Mouse (Mus musculus) lung, embryonic 15.5 days (tissue): ENCODE data around the gene Tnnt2. TPM values are rescaled to one million over a fixed set of nuclear protein-coding genes. Genes with fewer than 3 reads are reported as not detected.

Source experiments
- ATAC-seq: fragments of 200-750 bp; cut with Nextera tagmentation; 2 replicates; pipeline ENCODE4 v1.8.0; 2017; ENCODE audit warnings: moderate number of reproducible peaks, borderline replicate concordance; ENCODE audit not compliant: low FRiP score, low TSS enrichment; ENCODE audit errors: extremely low read depth
- H3K27ac ChIP-seq: fragments of 300-500 bp; sonication (generic); 2 replicates; pipeline ENCODE4 v1.5.1; 2015; ENCODE audit warnings: moderate library complexity, mild to moderate bottlenecking, inconsistent platforms
- H3K27me3 ChIP-seq: fragments of 300-500 bp; sonication (generic); 2 replicates; pipeline ENCODE4 v1.6.1; 2015; ENCODE audit warnings: inconsistent platforms
- H3K36me3 ChIP-seq: fragments of 300-500 bp; sonication (generic); 2 replicates; pipeline ENCODE4 v1.6.1; 2015; ENCODE audit warnings: inconsistent platforms
- H3K4me1 ChIP-seq: fragments of 300-500 bp; sonication (generic); 2 replicates; pipeline ENCODE4 v1.6.1; 2015; ENCODE audit warnings: inconsistent platforms
- H3K4me2 ChIP-seq: fragments of 300-500 bp; sonication (generic); 2 replicates; pipeline ENCODE4 v1.6.1; 2015; ENCODE audit warnings: inconsistent platforms, mild to moderate bottlenecking, moderate library complexity
- H3K4me3 ChIP-seq: fragments of 300-500 bp; sonication (generic); 2 replicates; pipeline ENCODE4 v1.5.1; 2015; ENCODE audit warnings: mild to moderate bottlenecking, inconsistent platforms
- H3K9ac ChIP-seq: fragments of 300-500 bp; sonication (generic); 2 replicates; pipeline ENCODE4 v1.6.1; 2015; ENCODE audit warnings: inconsistent platforms
- H3K9me3 ChIP-seq: fragments of 300-500 bp; sonication (generic); 2 replicates; pipeline ENCODE4 v1.6.1; 2016; ENCODE audit warnings: inconsistent platforms
- WGBS: fragments of 180-500 bp; shearing (Covaris S2); methylation state at CpG from one replicate; pipeline ENCODE4 v1.1.7; 2015; 5-methylcytosine and 5-hydroxymethylcytosine counted together
- polyA plus RNA-seq: library from polyadenylated mRNA; unstranded; fragments of >200 nt; fragmentation: Nextera tagmentation; extraction: Ambion mirVana; gene quantifications from 2 replicates; pipeline ENCODE4 v1.2.1, GENCODE M21; 2015

Tnnt2 gene
- polyA plus RNA-seq, 1 experiment from 2014 or later = 190 TPM

- Histone ChIP-seq H3K4me2 (no peak overlapping the region), H3K4me3 (no peak overlapping the region), H3K27ac (no peak overlapping the region), H3K36me3 (no peaks in the 10 kb centered on the region), H3K9me3 (no peaks in the 10 kb centered on the region), H3K27me3 (no peaks in the 10 kb centered on the region), H3K4me1 (no peaks in the 10 kb centered on the region), H3K9ac (no peak overlapping the region)
- WGBS = 50% methylated on average over 9 of the region's 9 CpGs
- no peak for ATAC-seq
Measured at GRCm38 (mm10) chr1:135861980-135862552, 25.9 kb downstream of the Tnnt2 start.

GRCm38 (mm10) chr1:135862561-135862960, 26.4 kb downstream of the Tnnt2 start:
- Histone ChIP-seq H3K4me2 (no peak overlapping the region), H3K9ac (no peak overlapping the region), H3K9me3 (no peaks in the 10 kb centered on the region), H3K36me3 (no peaks in the 10 kb centered on the region), H3K27ac (no peak overlapping the region), H3K27me3 (no peaks in the 10 kb centered on the region), H3K4me3 (no peak overlapping the region), H3K4me1 (no peaks in the 10 kb centered on the region)
- WGBS = 73% methylated on average over 5 of the region's 5 CpGs
- no peak for ATAC-seq

GRCm38 (mm10) chr1:135863786-135864335, 27.7 kb downstream of the Tnnt2 start:
- no peaks in the 10 kb centered on the region for H3K9me3 ChIP-seq
- H3K36me3 ChIP-seq = no peaks in the 10 kb centered on the region
- no peak overlapping the region for H3K9ac ChIP-seq
- no peak for ATAC-seq
- no peaks in the 10 kb centered on the region for H3K4me1 ChIP-seq
- no peak overlapping the region for H3K4me3 ChIP-seq
- 68% methylated on average over 9 of the region's 9 CpGs for WGBS
- H3K4me2 ChIP-seq = no peak overlapping the region
- no peaks in the 10 kb centered on the region for H3K27me3 ChIP-seq
- H3K27ac ChIP-seq = no peak overlapping the region

- Histone ChIP-seq H3K4me1 (no peaks in the 10 kb centered on the region), H3K9me3 (no peaks in the 10 kb centered on the region), H3K36me3 (no peaks in the 10 kb centered on the region), H3K4me3 (no peak overlapping the region), H3K27ac (no peak overlapping the region), H3K4me2 (no peak overlapping the region), H3K9ac (no peak overlapping the region), H3K27me3 (no peaks in the 10 kb centered on the region)
- WGBS = 80% methylated on average over 6 of the region's 6 CpGs
- ATAC-seq = no peak
Measured at GRCm38 (mm10) chr1:135864830-135865229, 28.7 kb downstream of the Tnnt2 start.

GRCm38 (mm10) chr1:135865518-135866194, 29.5 kb downstream of the Tnnt2 start:
- H3K36me3 ChIP-seq = no peaks in the 10 kb centered on the region
- H3K9ac ChIP-seq = no peak overlapping the region
- H3K4me3 ChIP-seq = no peak overlapping the region
- no peak overlapping the region for H3K4me2 ChIP-seq
- WGBS = 45% methylated on average over 19 of the region's 19 CpGs
- no peaks in the 10 kb centered on the region for H3K27me3 ChIP-seq
- H3K9me3 ChIP-seq = no peaks in the 10 kb centered on the region
- no peaks in the 10 kb centered on the region for H3K4me1 ChIP-seq
- peak; percentile 47; the same call in 1 of the 2 replicates for ATAC-seq
- no peak overlapping the region for H3K27ac ChIP-seq

GRCm38 (mm10) chr1:135868570-135868969, 32.4 kb downstream of the Tnnt2 start:
- Histone ChIP-seq H3K27me3 (no peaks in the 10 kb centered on the region), H3K4me1 (no peaks in the 10 kb centered on the region), H3K36me3 (no peaks in the 10 kb centered on the region), H3K9ac (no peak overlapping the region), H3K4me2 (no peak overlapping the region), H3K9me3 (no peaks in the 10 kb centered on the region), H3K27ac (no peak overlapping the region), H3K4me3 (no peak overlapping the region)
- WGBS = 83% methylated on average over 6 of the region's 6 CpGs
- no peak for ATAC-seq

GRCm38 (mm10) chr1:135872991-135873390, 36.8 kb downstream of the Tnnt2 start:
- Histone ChIP-seq H3K4me1 (no peaks in the 10 kb centered on the region), H3K36me3 (no peaks in the 10 kb centered on the region), H3K9me3 (no peaks in the 10 kb centered on the region), H3K27ac (no peak overlapping the region), H3K9ac (no peak overlapping the region), H3K27me3 (no peaks in the 10 kb centered on the region), H3K4me2 (no peak overlapping the region), H3K4me3 (no peak overlapping the region)
- WGBS = 77% methylated on average over 4 of the region's 4 CpGs
- no peak for ATAC-seq

- H3K4me2 ChIP-seq = no peak overlapping the region
- H3K9ac ChIP-seq = no peak overlapping the region
- WGBS = 50% methylated on average over 2 of the region's 2 CpGs
- no peaks in the 10 kb centered on the region for H3K27me3 ChIP-seq
- no peaks in the 10 kb centered on the region for H3K36me3 ChIP-seq
- H3K4me3 ChIP-seq = no peak overlapping the region
- no peaks in the 10 kb centered on the region for H3K4me1 ChIP-seq
- H3K27ac ChIP-seq = no peak overlapping the region
- ATAC-seq = no peak
- no peaks in the 10 kb centered on the region for H3K9me3 ChIP-seq
Measured at GRCm38 (mm10) chr1:135877248-135877647, 41.1 kb downstream of the Tnnt2 start.

- ATAC-seq = no peak
Measured at GRCm38 (mm10) chr1:135882385-135883109, 46.4 kb downstream of the Tnnt2 start.

GRCm38 (mm10) chr1:135889461-135890185, 53.5 kb downstream of the Tnnt2 start:
- H3K36me3 ChIP-seq = no peaks in the 10 kb centered on the region
- H3K27ac ChIP-seq = no peak overlapping the region
- no peak overlapping the region for H3K4me3 ChIP-seq
- no peak overlapping the region for H3K4me2 ChIP-seq
- H3K9ac ChIP-seq = no peak overlapping the region
- H3K4me1 ChIP-seq = 0 out of 2 replicates have a peak, but pooled peaks cover 3% of the 10 kb centered on the region
- no peak for ATAC-seq
- H3K27me3 ChIP-seq = no peaks in the 10 kb centered on the region
- 70% methylated on average over 20 of the region's 20 CpGs for WGBS
- no peaks in the 10 kb centered on the region for H3K9me3 ChIP-seq

More at GRCm38 (mm10) chr1:135882385-135883109, 46.4 kb downstream of the Tnnt2 start:
- Histone ChIP-seq H3K27me3 (no peaks in the 10 kb centered on the region), H3K4me3 (no peak overlapping the region), H3K27ac (no peak overlapping the region), H3K4me2 (no peak overlapping the region), H3K9me3 (no peaks in the 10 kb centered on the region), H3K4me1 (no peaks in the 10 kb centered on the region), H3K36me3 (no peaks in the 10 kb centered on the region), H3K9ac (no peak overlapping the region)
- WGBS = 67% methylated on average over 10 of the region's 10 CpGs

- no peaks in the 10 kb centered on the region for H3K27me3 ChIP-seq
- WGBS = 61% methylated on average over 11 of the region's 11 CpGs
- no peak overlapping the region for H3K27ac ChIP-seq
- 0 out of 2 replicates have a peak, but pooled peaks have one; percentile 42 for ATAC-seq
- 0 out of 2 replicates have a peak, but pooled peaks cover 3% of the 10 kb centered on the region for H3K4me1 ChIP-seq
- no peak overlapping the region for H3K4me3 ChIP-seq
- no peaks in the 10 kb centered on the region for H3K9me3 ChIP-seq
- no peak overlapping the region for H3K4me2 ChIP-seq
- H3K36me3 ChIP-seq = no peaks in the 10 kb centered on the region
- no peak overlapping the region for H3K9ac ChIP-seq
Measured at GRCm38 (mm10) chr1:135891424-135892216, 55.5 kb downstream of the Tnnt2 start.
